Mouse (Mus musculus): ENCODE data around the gene H2afv. TPM values are rescaled to one million over a fixed set of nuclear protein-coding genes. Genes with fewer than 3 reads are reported as not detected.
"Not testable (repeated sequence)": the region's sequence is repeated elsewhere in the genome, so short reads cannot be mapped to it uniquely, and the experiment has no call there.

Gene H2afv
- total RNA-seq, 4 experiments from 2014 or later = 37.9 to 41.3 (median 39.0) TPM

GRCm38 (mm10) chr11:6471054-6471453 is 26.8 kb upstream of the H2afv start:
- no peak for DNase-seq (ENCODE audit: low spot score in 2 of 2)

- no peak for DNase-seq (ENCODE audit: low spot score in 2 of 2)
These were observed 24.3 kb upstream of the H2afv start for GRCm38 (mm10) chr11:6468541-6468940.

GRCm38 (mm10) chr11:6465122-6465521 is 20.9 kb upstream of the H2afv start:
- DNase-seq (ENCODE audit: low spot score in 2 of 2) = no peak

- DNase-seq (ENCODE audit: low spot score in 2 of 2) = no peak
These were observed 19.1 kb upstream of the H2afv start for GRCm38 (mm10) chr11:6463159-6463837.

- DNase-seq (ENCODE audit: low spot score in 2 of 2) = no peak
These were observed 11.8 kb upstream of the H2afv start for GRCm38 (mm10) chr11:6456083-6456482.

- DNase-seq (ENCODE audit: low spot score in 2 of 2) = not testable (repeated sequence)
These were observed 3.9 kb upstream of the H2afv start for GRCm38 (mm10) chr11:6448155-6448554.

GRCm38 (mm10) chr11:6447493-6447892 is 3.2 kb upstream of the H2afv start:
- no peak for DNase-seq (ENCODE audit: low spot score in 2 of 2)

- no peak for DNase-seq (ENCODE audit: low spot score in 2 of 2)
These were observed 1.7 kb upstream of the H2afv start for GRCm38 (mm10) chr11:6445951-6446350.

- DNase-seq (ENCODE audit: low spot score in 2 of 2) = no peak
These were observed 1.2 kb upstream of the H2afv start for GRCm38 (mm10) chr11:6445441-6445840.

- DNase-seq (ENCODE audit: low spot score in 2 of 2) = no peak
These were observed 541 bp downstream of the H2afv start for GRCm38 (mm10) chr11:6443727-6444076.

- no peak for DNase-seq (ENCODE audit: low spot score in 2 of 2)
These were observed 1.1 kb downstream of the H2afv start for GRCm38 (mm10) chr11:6443102-6443501.

GRCm38 (mm10) chr11:6442566-6442965 is 1.7 kb downstream of the H2afv start:
- no peak for DNase-seq (ENCODE audit: low spot score in 2 of 2)

GRCm38 (mm10) chr11:6440171-6440570 is 4.1 kb downstream of the H2afv start:
- DNase-seq (ENCODE audit: low spot score in 2 of 2) = no peak

GRCm38 (mm10) chr11:6437667-6438066 is 6.6 kb downstream of the H2afv start:
- no peak for DNase-seq (ENCODE audit: low spot score in 2 of 2)

GRCm38 (mm10) chr11:6436442-6436841 is 7.8 kb downstream of the H2afv start:
- no peak for DNase-seq (ENCODE audit: low spot score in 2 of 2)

GRCm38 (mm10) chr11:6430186-6430585 is 14.1 kb downstream of the H2afv start:
- no peak for DNase-seq (ENCODE audit: low spot score in 2 of 2)

GRCm38 (mm10) chr11:6420722-6421350 is 23.4 kb downstream of the H2afv start:
- no peak for DNase-seq (ENCODE audit: low spot score in 2 of 2)

GRCm38 (mm10) chr11:6420283-6420703 is 23.9 kb downstream of the H2afv start:
- no peak for DNase-seq (ENCODE audit: low spot score in 2 of 2)

GRCm38 (mm10) chr11:6419156-6419555 is 25.1 kb downstream of the H2afv start:
- not testable (repeated sequence) for DNase-seq (ENCODE audit: low spot score in 2 of 2)

GRCm38 (mm10) chr11:6418751-6419150 is 25.5 kb downstream of the H2afv start:
- DNase-seq (ENCODE audit: low spot score in 2 of 2) = no peak

- no peak for DNase-seq (ENCODE audit: low spot score in 2 of 2)
These were observed 26.8 kb downstream of the H2afv start for GRCm38 (mm10) chr11:6417490-6417889.

- no peak for DNase-seq (ENCODE audit: low spot score in 2 of 2)
These were observed 27.2 kb downstream of the H2afv start for GRCm38 (mm10) chr11:6417069-6417468.

- peak; percentile 54 to 79 for DNase-seq (ENCODE audit: low spot score in 2 of 2)
These were observed 27.7 kb downstream of the H2afv start for GRCm38 (mm10) chr11:6416405-6417034.
